Mouse (Mus musculus): ENCODE results near the gene C1qtnf9. TPM values are rescaled to one million over a fixed set of nuclear protein-coding genes. Genes with fewer than 3 reads are reported as not detected.
A peak's percentile ranks its signal among the peaks of the same experiment; 100 is the strongest.

Gene C1qtnf9
- polyA plus RNA-seq, 1 experiment from 2014 or later, result 4.0 TPM

DNA sequence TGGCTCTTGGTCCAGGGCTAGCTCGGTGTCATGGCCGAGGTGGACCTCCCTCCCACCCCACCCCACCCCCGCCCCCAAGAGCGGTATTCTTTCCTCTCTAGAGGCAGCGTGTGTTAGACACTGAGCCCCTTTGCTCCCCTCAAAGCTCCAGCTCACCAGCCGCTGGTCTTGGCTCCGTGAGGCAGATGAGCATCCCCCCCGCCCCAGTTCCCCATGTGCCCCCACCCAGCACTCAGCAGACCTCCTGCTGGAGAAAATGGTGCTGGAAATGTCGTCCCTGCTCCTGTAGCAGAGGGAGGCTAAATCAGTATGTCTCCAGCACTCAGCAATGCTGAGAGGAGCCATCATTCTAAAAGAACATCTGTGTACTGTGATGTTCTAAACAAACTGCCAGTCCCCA is 24.3 kb upstream of the C1qtnf9 start:
- Histone ChIP-seq H3K9me3 (replicated peaks; ENCODE audit: control insufficient read depth, low read length) (no peaks in the 10 kb centered on the region), H3K4me2 (ENCODE audit: low read depth, low read length) (no peak overlapping the region), H3K27me3 (ENCODE audit: control insufficient read depth, insufficient read depth, low read length) (no peaks in the 10 kb centered on the region), H3K36me3 (ENCODE audit: control insufficient read depth, insufficient read depth, low read length) (no peaks in the 10 kb centered on the region), H3K4me3 (replicated peaks; ENCODE audit: low read length) (no peak overlapping the region), H3K27ac (ENCODE audit: low read length) (no peak overlapping the region), H3K4me1 (ENCODE audit: control insufficient read depth, insufficient read depth, low read length) (peaks cover 26% of the 10 kb centered on the region), H3K9ac (ENCODE audit: low read length) (no peak overlapping the region)
- no peak for ATAC-seq (ENCODE audit: insufficient read depth, low FRiP score)
- WGBS, result 62% methylated on average over 9 of the region's 9 CpGs

GRCm38 (mm10) chr14:60745201-60745600 is 22.7 kb upstream of the C1qtnf9 start:
- H3K27me3 ChIP-seq (ENCODE audit: control insufficient read depth, insufficient read depth, low read length), result no peaks in the 10 kb centered on the region
- no peak overlapping the region for H3K4me3 ChIP-seq (replicated peaks; ENCODE audit: low read length)
- H3K4me1 ChIP-seq (ENCODE audit: control insufficient read depth, insufficient read depth, low read length), result peaks cover 18% of the 10 kb centered on the region; the same call in 1 of the 2 replicates
- no peaks in the 10 kb centered on the region for H3K9me3 ChIP-seq (replicated peaks; ENCODE audit: control insufficient read depth, low read length)
- no peaks in the 10 kb centered on the region for H3K36me3 ChIP-seq (ENCODE audit: control insufficient read depth, insufficient read depth, low read length)
- WGBS, result 61% methylated on average over 6 of the region's 6 CpGs
- ATAC-seq (ENCODE audit: insufficient read depth, low FRiP score), result peak; percentile 30; the same call in 1 of the 2 replicates
- H3K27ac ChIP-seq (ENCODE audit: low read length), result no peak overlapping the region
- no peak overlapping the region for H3K9ac ChIP-seq (ENCODE audit: low read length)
- no peak overlapping the region for H3K4me2 ChIP-seq (ENCODE audit: low read depth, low read length)

- no peak overlapping the region for H3K4me2 ChIP-seq (ENCODE audit: low read depth, low read length)
- ATAC-seq (ENCODE audit: insufficient read depth, low FRiP score), result no peak
- no peaks in the 10 kb centered on the region for H3K27me3 ChIP-seq (ENCODE audit: control insufficient read depth, insufficient read depth, low read length)
- peaks cover 9% of the 10 kb centered on the region; the same call in 1 of the 2 replicates for H3K4me1 ChIP-seq (ENCODE audit: control insufficient read depth, insufficient read depth, low read length)
- no peak overlapping the region for H3K27ac ChIP-seq (ENCODE audit: low read length)
- no peaks in the 10 kb centered on the region for H3K9me3 ChIP-seq (replicated peaks; ENCODE audit: control insufficient read depth, low read length)
- H3K9ac ChIP-seq (ENCODE audit: low read length), result no peak overlapping the region
- H3K4me3 ChIP-seq (replicated peaks; ENCODE audit: low read length), result no peak overlapping the region
- 96% methylated on average over 10 of the region's 10 CpGs for WGBS
- H3K36me3 ChIP-seq (ENCODE audit: control insufficient read depth, insufficient read depth, low read length), result 0 out of 2 replicates have a peak, but pooled peaks cover 2% of the 10 kb centered on the region
These were observed 21.8 kb upstream of the C1qtnf9 start for GRCm38 (mm10) chr14:60746141-60746540.

GRCm38 (mm10) chr14:60747154-60747870 is 20.6 kb upstream of the C1qtnf9 start:
- Histone ChIP-seq H3K27ac (ENCODE audit: low read length) (no peak overlapping the region), H3K9me3 (replicated peaks; ENCODE audit: control insufficient read depth, low read length) (no peaks in the 10 kb centered on the region), H3K27me3 (ENCODE audit: control insufficient read depth, insufficient read depth, low read length) (no peaks in the 10 kb centered on the region), H3K4me3 (replicated peaks; ENCODE audit: low read length) (no peak overlapping the region), H3K4me2 (ENCODE audit: low read depth, low read length) (no peak overlapping the region), H3K4me1 (ENCODE audit: control insufficient read depth, insufficient read depth, low read length) (0 out of 2 replicates have a peak, but pooled peaks cover 2% of the 10 kb centered on the region), H3K36me3 (ENCODE audit: control insufficient read depth, insufficient read depth, low read length) (peaks cover 7% of the 10 kb centered on the region; the same call in 1 of the 2 replicates), H3K9ac (ENCODE audit: low read length) (no peak overlapping the region)
- 85% methylated on average over 21 of the region's 21 CpGs for WGBS
- ATAC-seq (ENCODE audit: insufficient read depth, low FRiP score), result no peak

DNA sequence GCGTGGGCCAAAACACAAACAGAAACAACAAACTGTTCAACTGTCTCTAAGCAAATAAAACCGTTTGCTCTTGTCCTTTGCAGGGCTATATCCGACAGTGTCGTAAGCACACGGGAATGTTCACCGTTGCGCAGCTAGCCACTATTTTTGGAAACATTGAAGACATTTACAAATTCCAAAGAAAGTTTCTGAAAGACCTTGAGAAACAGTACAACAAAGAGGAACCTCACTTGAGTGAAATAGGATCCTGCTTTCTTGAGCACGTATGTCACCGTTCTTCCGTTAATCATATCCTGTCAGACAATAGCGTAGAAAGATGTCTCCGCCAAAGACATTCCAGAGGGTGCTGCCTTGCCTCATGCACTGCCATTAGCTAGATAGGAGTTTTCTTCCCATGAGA is 18.1 kb upstream of the C1qtnf9 start:
- Histone ChIP-seq H3K9me3 (replicated peaks; ENCODE audit: control insufficient read depth, low read length) (no peaks in the 10 kb centered on the region), H3K4me2 (ENCODE audit: low read depth, low read length) (no peak overlapping the region), H3K36me3 (ENCODE audit: control insufficient read depth, insufficient read depth, low read length) (peaks cover 7% of the 10 kb centered on the region; the same call in 1 of the 2 replicates), H3K4me3 (replicated peaks; ENCODE audit: low read length) (no peak overlapping the region), H3K27me3 (ENCODE audit: control insufficient read depth, insufficient read depth, low read length) (no peaks in the 10 kb centered on the region), H3K27ac (ENCODE audit: low read length) (no peak overlapping the region), H3K4me1 (ENCODE audit: control insufficient read depth, insufficient read depth, low read length) (no peaks in the 10 kb centered on the region), H3K9ac (ENCODE audit: low read length) (no peak overlapping the region)
- WGBS, result 71% methylated on average over 12 of the region's 12 CpGs
- no peak for ATAC-seq (ENCODE audit: insufficient read depth, low FRiP score)

DNA sequence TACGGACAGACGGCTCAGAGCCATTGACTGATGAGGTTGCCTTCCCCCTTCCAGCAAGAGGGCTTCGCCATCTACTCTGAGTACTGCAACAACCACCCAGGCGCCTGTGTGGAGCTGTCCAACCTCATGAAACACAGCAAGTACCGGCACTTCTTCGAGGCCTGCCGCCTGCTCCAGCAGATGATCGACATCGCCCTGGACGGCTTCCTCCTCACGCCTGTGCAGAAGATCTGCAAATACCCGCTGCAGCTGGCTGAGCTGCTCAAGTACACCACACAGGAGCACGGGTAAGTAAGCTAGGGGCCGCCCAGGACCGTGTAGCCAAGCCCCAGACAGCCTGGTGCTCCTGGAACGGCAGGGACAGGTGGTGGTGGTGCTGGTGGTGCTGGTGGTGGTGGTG is 16.4 kb upstream of the C1qtnf9 start:
- no peak overlapping the region for H3K4me3 ChIP-seq (replicated peaks; ENCODE audit: low read length)
- H3K4me1 ChIP-seq (ENCODE audit: control insufficient read depth, insufficient read depth, low read length), result no peaks in the 10 kb centered on the region

DNA sequence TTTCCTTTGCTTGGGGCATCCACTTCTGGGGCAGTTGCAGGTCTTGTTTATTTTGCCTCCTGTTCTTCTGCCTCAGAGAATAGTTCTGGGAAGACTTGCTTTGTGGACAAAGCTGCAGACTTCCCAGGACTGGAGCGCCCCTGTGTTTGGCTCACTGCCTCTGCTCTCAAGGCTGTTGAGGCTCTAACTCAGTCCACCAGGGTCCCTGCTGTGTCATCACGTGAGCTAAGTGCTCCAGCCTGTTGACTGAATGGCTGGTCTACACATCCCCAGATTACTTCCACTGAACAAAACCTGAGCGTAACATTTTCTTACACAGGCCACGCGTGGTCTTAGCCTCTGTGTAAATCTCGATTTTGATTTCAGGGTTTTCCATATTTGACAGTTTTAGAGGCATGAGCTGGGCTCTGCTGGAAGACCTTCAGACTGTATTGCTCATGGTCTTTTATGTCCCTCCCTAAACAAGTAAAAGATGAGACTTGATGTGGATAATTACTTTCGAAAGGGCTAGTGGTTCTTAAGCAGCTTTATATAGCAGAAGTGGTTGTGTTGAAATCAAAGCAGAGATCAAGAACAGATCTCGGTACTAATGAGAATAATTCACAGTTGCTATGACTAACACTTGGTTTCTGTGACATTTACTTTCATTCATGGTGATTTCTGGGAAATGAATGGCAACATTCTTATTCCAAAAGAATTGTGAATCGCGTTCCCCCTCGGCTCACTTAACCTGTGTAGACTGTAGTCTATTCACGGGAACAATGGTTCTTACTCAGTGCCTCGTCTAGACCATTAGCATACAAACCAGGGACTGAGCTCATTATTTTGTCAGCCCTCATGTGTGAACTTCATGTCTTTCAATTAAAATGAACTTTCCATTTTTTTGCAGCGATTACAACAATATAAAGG is 14.8 kb upstream of the C1qtnf9 start:
- WGBS, result 84% methylated on average over 14 of the region's 14 CpGs
- Histone ChIP-seq H3K4me2 (ENCODE audit: low read depth, low read length) (no peak overlapping the region), H3K36me3 (ENCODE audit: control insufficient read depth, insufficient read depth, low read length) (peaks cover 13% of the 10 kb centered on the region; the same call in 1 of the 2 replicates), H3K27ac (ENCODE audit: low read length) (no peak overlapping the region), H3K4me3 (replicated peaks; ENCODE audit: low read length) (no peak overlapping the region), H3K9me3 (replicated peaks; ENCODE audit: control insufficient read depth, low read length) (no peaks in the 10 kb centered on the region), H3K9ac (ENCODE audit: low read length) (no peak overlapping the region), H3K27me3 (ENCODE audit: control insufficient read depth, insufficient read depth, low read length) (no peaks in the 10 kb centered on the region), H3K4me1 (ENCODE audit: control insufficient read depth, insufficient read depth, low read length) (no peaks in the 10 kb centered on the region)
- no peak for ATAC-seq (ENCODE audit: insufficient read depth, low FRiP score)

More for the DNA sequence above, 16.4 kb upstream of the C1qtnf9 start:
- 89% methylated on average over 16 of the region's 16 CpGs for WGBS
- H3K4me2 ChIP-seq (ENCODE audit: low read depth, low read length), result no peak overlapping the region
- no peak for ATAC-seq (ENCODE audit: insufficient read depth, low FRiP score)
- H3K27me3 ChIP-seq (ENCODE audit: control insufficient read depth, insufficient read depth, low read length), result no peaks in the 10 kb centered on the region
- peaks cover 13% of the 10 kb centered on the region; the same call in 1 of the 2 replicates for H3K36me3 ChIP-seq (ENCODE audit: control insufficient read depth, insufficient read depth, low read length)
- no peak overlapping the region for H3K27ac ChIP-seq (ENCODE audit: low read length)
- H3K9me3 ChIP-seq (replicated peaks; ENCODE audit: control insufficient read depth, low read length), result no peaks in the 10 kb centered on the region
- no peak overlapping the region for H3K9ac ChIP-seq (ENCODE audit: low read length)

- no peak for ATAC-seq (ENCODE audit: insufficient read depth, low FRiP score)
- Histone ChIP-seq H3K27ac (ENCODE audit: low read length) (no peak overlapping the region), H3K9me3 (replicated peaks; ENCODE audit: control insufficient read depth, low read length) (no peaks in the 10 kb centered on the region), H3K36me3 (ENCODE audit: control insufficient read depth, insufficient read depth, low read length) (peaks cover 13% of the 10 kb centered on the region; the same call in 1 of the 2 replicates), H3K9ac (ENCODE audit: low read length) (no peak overlapping the region), H3K4me1 (ENCODE audit: control insufficient read depth, insufficient read depth, low read length) (no peaks in the 10 kb centered on the region), H3K27me3 (ENCODE audit: control insufficient read depth, insufficient read depth, low read length) (no peaks in the 10 kb centered on the region), H3K4me2 (ENCODE audit: low read depth, low read length) (no peak overlapping the region), H3K4me3 (replicated peaks; ENCODE audit: low read length) (no peak overlapping the region)
- 94% methylated on average over 10 of the region's 10 CpGs for WGBS
These were observed 14.2 kb upstream of the C1qtnf9 start for GRCm38 (mm10) chr14:60753801-60754126.

GRCm38 (mm10) chr14:60754656-60755055 is 13.3 kb upstream of the C1qtnf9 start:
- peaks cover 13% of the 10 kb centered on the region; the same call in 1 of the 2 replicates for H3K36me3 ChIP-seq (ENCODE audit: control insufficient read depth, insufficient read depth, low read length)
- no peaks in the 10 kb centered on the region for H3K4me1 ChIP-seq (ENCODE audit: control insufficient read depth, insufficient read depth, low read length)
- H3K27ac ChIP-seq (ENCODE audit: low read length), result no peak overlapping the region
- ATAC-seq (ENCODE audit: insufficient read depth, low FRiP score), result no peak
- no peaks in the 10 kb centered on the region for H3K27me3 ChIP-seq (ENCODE audit: control insufficient read depth, insufficient read depth, low read length)
- no peak overlapping the region for H3K4me2 ChIP-seq (ENCODE audit: low read depth, low read length)
- H3K4me3 ChIP-seq (replicated peaks; ENCODE audit: low read length), result no peak overlapping the region
- H3K9ac ChIP-seq (ENCODE audit: low read length), result no peak overlapping the region
- WGBS, result 98% methylated on average over 5 of the region's 5 CpGs
- no peaks in the 10 kb centered on the region for H3K9me3 ChIP-seq (replicated peaks; ENCODE audit: control insufficient read depth, low read length)
